Mouse (Mus musculus) midbrain, embryonic 13.5 days (tissue): ENCODE measurements around the gene Adra1d. TPM values are rescaled to one million over a fixed set of nuclear protein-coding genes. Genes with fewer than 3 reads are reported as not detected.
A peak's percentile ranks its signal among the peaks of the same experiment; 100 is the strongest.

Experiments used
- ATAC-seq: fragments of 200-750 bp; cut with Nextera tagmentation; 2 replicates; pipeline ENCODE4 v1.8.0; 2017; ENCODE audit warnings: mild to moderate bottlenecking, moderate TSS enrichment, moderate library complexity
- H3K27ac ChIP-seq: fragments of 300-500 bp; sonication (generic); 2 replicates; pipeline ENCODE4 v1.5.1; 2015; ENCODE audit warnings: inconsistent platforms, mild to moderate bottlenecking, moderate library complexity
- H3K27me3 ChIP-seq: fragments of 300-500 bp; sonication (generic); 2 replicates; pipeline ENCODE4 v1.6.1; 2015; ENCODE audit warnings: mild to moderate bottlenecking, inconsistent platforms
- H3K36me3 ChIP-seq: fragments of 300-500 bp; sonication (generic); 2 replicates; pipeline ENCODE4 v1.6.1; 2015; ENCODE audit warnings: mild to moderate bottlenecking, inconsistent platforms
- H3K4me1 ChIP-seq: fragments of 300-500 bp; sonication (generic); replicated peaks from 2 replicates; pipeline ENCODE4 v1.6.1; 2015; ENCODE audit warnings: inconsistent platforms
- H3K4me2 ChIP-seq: fragments of 300-500 bp; sonication (generic); replicated peaks from 2 replicates; pipeline ENCODE4 v1.6.1; 2015; ENCODE audit warnings: moderate library complexity, mild to moderate bottlenecking, inconsistent platforms
- H3K4me3 ChIP-seq: fragments of 300-500 bp; sonication (generic); replicated peaks from 2 replicates; pipeline ENCODE4 v1.5.1; 2015; ENCODE audit warnings: mild to moderate bottlenecking, inconsistent platforms
- H3K9ac ChIP-seq: fragments of 300-500 bp; sonication (generic); replicated peaks from 2 replicates; pipeline ENCODE4 v1.6.1; 2015; ENCODE audit warnings: mild to moderate bottlenecking, inconsistent platforms
- H3K9me3 ChIP-seq: fragments of 300-500 bp; sonication (generic); 2 replicates; pipeline ENCODE4 v1.6.1; 2016; ENCODE audit warnings: mild to moderate bottlenecking, inconsistent platforms
- WGBS: fragments of 180-500 bp; shearing (Covaris S2); methylation state at CpG from one replicate; pipeline ENCODE4 v1.1.7; 2015; 5-methylcytosine and 5-hydroxymethylcytosine counted together
- polyA plus RNA-seq: library from polyadenylated mRNA; unstranded; fragments of >200 nt; fragmentation: Nextera tagmentation; extraction: Ambion mirVana; gene quantifications from 2 replicates; pipeline ENCODE4 v1.2.1, GENCODE M21; 2015

The Adra1d gene
- polyA plus RNA-seq, 1 experiment from 2014 or later, result not detected

- H3K4me2 ChIP-seq, result no peak overlapping the region
- no peak for ATAC-seq
- H3K4me3 ChIP-seq, result no peak overlapping the region
- no peak overlapping the region for H3K9ac ChIP-seq
- H3K9me3 ChIP-seq, result no peaks in the 10 kb centered on the region
- 68% methylated on average over 2 of the region's 2 CpGs for WGBS
- H3K36me3 ChIP-seq, result no peaks in the 10 kb centered on the region
- H3K27ac ChIP-seq, result no peak overlapping the region
- peaks cover 51% of the 10 kb centered on the region for H3K27me3 ChIP-seq
- peaks cover 10% of the 10 kb centered on the region for H3K4me1 ChIP-seq
Measured at GRCm38 (mm10) chr2:131550906-131551305, 11.2 kb downstream of the Adra1d start.

GRCm38 (mm10) chr2:131550474-131550873, 11.6 kb downstream of the Adra1d start:
- H3K27me3 ChIP-seq, result peaks cover 55% of the 10 kb centered on the region
- no peak overlapping the region for H3K27ac ChIP-seq
- H3K36me3 ChIP-seq, result no peaks in the 10 kb centered on the region
- 77% methylated on average over 2 of the region's 2 CpGs for WGBS
- no peak overlapping the region for H3K9ac ChIP-seq
- no peak for ATAC-seq
- peaks cover 14% of the 10 kb centered on the region for H3K4me1 ChIP-seq
- no peak overlapping the region for H3K4me2 ChIP-seq
- H3K9me3 ChIP-seq, result no peaks in the 10 kb centered on the region
- no peak overlapping the region for H3K4me3 ChIP-seq

- Histone ChIP-seq H3K27ac (no peak overlapping the region), H3K36me3 (no peaks in the 10 kb centered on the region), H3K9me3 (no peaks in the 10 kb centered on the region), H3K4me2 (no peak overlapping the region), H3K27me3 (peaks cover 62% of the 10 kb centered on the region), H3K9ac (no peak overlapping the region), H3K4me1 (peaks cover 15% of the 10 kb centered on the region), H3K4me3 (no peak overlapping the region)
- ATAC-seq, result no peak
- WGBS, result 89% methylated on average over 5 of the region's 5 CpGs
Measured at GRCm38 (mm10) chr2:131549090-131549489, 13.0 kb downstream of the Adra1d start.

GRCm38 (mm10) chr2:131548330-131548729, 13.8 kb downstream of the Adra1d start:
- no peak overlapping the region for H3K9ac ChIP-seq
- H3K9me3 ChIP-seq, result no peaks in the 10 kb centered on the region
- 79% methylated on average over 2 of the region's 2 CpGs for WGBS
- no peak overlapping the region for H3K27ac ChIP-seq
- no peak for ATAC-seq
- H3K27me3 ChIP-seq, result peaks cover 64% of the 10 kb centered on the region
- no peak overlapping the region for H3K4me3 ChIP-seq
- no peaks in the 10 kb centered on the region for H3K36me3 ChIP-seq
- no peak overlapping the region for H3K4me2 ChIP-seq
- peaks cover 15% of the 10 kb centered on the region for H3K4me1 ChIP-seq

- WGBS, result 13% methylated on average over 19 of the region's 19 CpGs
- no peak overlapping the region for H3K4me3 ChIP-seq
- peak overlapping the region; percentile 73 for H3K4me2 ChIP-seq
- H3K9me3 ChIP-seq, result no peaks in the 10 kb centered on the region
- peaks cover 64% of the 10 kb centered on the region for H3K27me3 ChIP-seq
- no peaks in the 10 kb centered on the region for H3K36me3 ChIP-seq
- ATAC-seq, result no peak
- H3K4me1 ChIP-seq, result peaks cover 20% of the 10 kb centered on the region
- 0 out of 2 replicates have a peak overlapping the region, but pooled peaks have one; percentile 17 for H3K9ac ChIP-seq
- H3K27ac ChIP-seq, result no peak overlapping the region
Measured at GRCm38 (mm10) chr2:131546745-131547408, 15.2 kb downstream of the Adra1d start.

- peak overlapping the region; percentile 61 for H3K9ac ChIP-seq
- H3K4me2 ChIP-seq, result peak overlapping the region; percentile 73
- ATAC-seq, result no peak
- no peaks in the 10 kb centered on the region for H3K9me3 ChIP-seq
- peaks cover 64% of the 10 kb centered on the region for H3K27me3 ChIP-seq
- no peak overlapping the region for H3K27ac ChIP-seq
- peaks cover 20% of the 10 kb centered on the region for H3K4me1 ChIP-seq
- peak overlapping the region; percentile 48 for H3K4me3 ChIP-seq
- WGBS, result 2% methylated on average over 27 of the region's 27 CpGs
- H3K36me3 ChIP-seq, result no peaks in the 10 kb centered on the region
Measured at GRCm38 (mm10) chr2:131546308-131546700, 15.8 kb downstream of the Adra1d start.

GRCm38 (mm10) chr2:131545386-131546307, 16.4 kb downstream of the Adra1d start:
- H3K27ac ChIP-seq, result no peak overlapping the region
- peaks cover 20% of the 10 kb centered on the region for H3K4me1 ChIP-seq
- H3K27me3 ChIP-seq, result peaks cover 59% of the 10 kb centered on the region
- ATAC-seq, result peak; percentile 60
- H3K4me3 ChIP-seq, result peak overlapping the region; percentile 48
- H3K9me3 ChIP-seq, result no peaks in the 10 kb centered on the region
- H3K4me2 ChIP-seq, result peak overlapping the region; percentile 73
- no peaks in the 10 kb centered on the region for H3K36me3 ChIP-seq
- peak overlapping the region; percentile 61 for H3K9ac ChIP-seq
- 2% methylated on average over 42 of the region's 45 CpGs for WGBS

- no peak for ATAC-seq
- Histone ChIP-seq H3K36me3 (no peaks in the 10 kb centered on the region), H3K4me2 (no peak overlapping the region), H3K4me3 (no peak overlapping the region), H3K9ac (no peak overlapping the region), H3K9me3 (no peaks in the 10 kb centered on the region), H3K27me3 (peaks cover 30% of the 10 kb centered on the region), H3K27ac (no peak overlapping the region), H3K4me1 (peaks cover 20% of the 10 kb centered on the region)
- 31% methylated on average over 6 of the region's 6 CpGs for WGBS
Measured at GRCm38 (mm10) chr2:131542531-131542930, 19.6 kb downstream of the Adra1d start.

- Histone ChIP-seq H3K4me1 (peaks cover 16% of the 10 kb centered on the region), H3K4me2 (no peak overlapping the region), H3K36me3 (no peaks in the 10 kb centered on the region), H3K27ac (no peak overlapping the region), H3K4me3 (no peak overlapping the region), H3K9ac (no peak overlapping the region), H3K27me3 (peaks cover 21% of the 10 kb centered on the region), H3K9me3 (no peaks in the 10 kb centered on the region)
- WGBS, result 78% methylated on average over 4 of the region's 4 CpGs
- ATAC-seq, result no peak
Measured at GRCm38 (mm10) chr2:131541686-131542085, 20.4 kb downstream of the Adra1d start.

GRCm38 (mm10) chr2:131539780-131540179, 22.3 kb downstream of the Adra1d start:
- Histone ChIP-seq H3K4me2 (no peak overlapping the region), H3K36me3 (no peaks in the 10 kb centered on the region), H3K9ac (no peak overlapping the region), H3K27me3 (peaks cover 7% of the 10 kb centered on the region; the same call in 1 of the 2 replicates), H3K4me3 (no peak overlapping the region), H3K4me1 (peaks cover 5% of the 10 kb centered on the region; the same call in 1 of the 2 replicates), H3K9me3 (no peaks in the 10 kb centered on the region), H3K27ac (no peak overlapping the region)
- no peak for ATAC-seq
- 86% methylated on average over 6 of the region's 6 CpGs for WGBS

- H3K9me3 ChIP-seq, result no peaks in the 10 kb centered on the region
- H3K4me3 ChIP-seq, result no peak overlapping the region
- ATAC-seq, result no peak
- no peak overlapping the region for H3K27ac ChIP-seq
- peaks cover 5% of the 10 kb centered on the region; the same call in 1 of the 2 replicates for H3K4me1 ChIP-seq
- no peak overlapping the region for H3K9ac ChIP-seq
- WGBS, result 67% methylated on average over 7 of the region's 7 CpGs
- H3K4me2 ChIP-seq, result no peak overlapping the region
- H3K36me3 ChIP-seq, result no peaks in the 10 kb centered on the region
- H3K27me3 ChIP-seq, result no peaks in the 10 kb centered on the region
Measured at GRCm38 (mm10) chr2:131538341-131538740, 23.7 kb downstream of the Adra1d start.

- no peak overlapping the region for H3K27ac ChIP-seq
- H3K9ac ChIP-seq, result no peak overlapping the region
- no peaks in the 10 kb centered on the region for H3K9me3 ChIP-seq
- H3K36me3 ChIP-seq, result no peaks in the 10 kb centered on the region
- H3K27me3 ChIP-seq, result no peaks in the 10 kb centered on the region
- H3K4me2 ChIP-seq, result no peak overlapping the region
- ATAC-seq, result no peak
- 0 out of 2 replicates have a peak, but pooled peaks cover 3% of the 10 kb centered on the region for H3K4me1 ChIP-seq
- WGBS, result 92% methylated on average over 5 of the region's 5 CpGs
- H3K4me3 ChIP-seq, result no peak overlapping the region
Measured at GRCm38 (mm10) chr2:131535168-131535567, 26.9 kb downstream of the Adra1d start.
